Mouse (Mus musculus) limb, embryonic 12.5 days (tissue): ENCODE results near the gene Mbd6. TPM values are rescaled to one million over a fixed set of nuclear protein-coding genes. Genes with fewer than 3 reads are reported as not detected.
A peak's percentile ranks its signal among the peaks of the same experiment; 100 is the strongest.
"Not testable (repeated sequence)": the region's sequence is repeated elsewhere in the genome, so short reads cannot be mapped to it uniquely, and the experiment has no call there.

Experiments
- ATAC-seq: fragments of 200-750 bp; cut with Nextera tagmentation; 2 replicates; pipeline ENCODE4 v1.8.0; 2017; ENCODE audit warnings: low read depth, moderate TSS enrichment; ENCODE audit not compliant: insufficient number of reproducible peaks, insufficient read depth, low FRiP score, low TSS enrichment
- H3K27ac ChIP-seq: fragments of 300-500 bp; sonication (generic); 2 replicates; pipeline ENCODE4 v1.5.1; 2016; ENCODE audit warnings: mild to moderate bottlenecking, moderate library complexity
- H3K27me3 ChIP-seq: fragments of 300-500 bp; sonication (generic); 2 replicates; pipeline ENCODE4 v1.6.1; 2016; ENCODE audit warnings: mild to moderate bottlenecking, moderate library complexity
- H3K36me3 ChIP-seq: fragments of 300-500 bp; sonication (generic); 2 replicates; pipeline ENCODE4 v1.6.1; 2016; ENCODE audit warnings: mild to moderate bottlenecking, moderate library complexity
- H3K4me1 ChIP-seq: fragments of 300-500 bp; sonication (generic); replicated peaks from 2 replicates; pipeline ENCODE4 v1.6.1; 2016
- H3K4me2 ChIP-seq: fragments of 300-500 bp; sonication (generic); 2 replicates; pipeline ENCODE4 v1.6.1; 2016; ENCODE audit warnings: mild to moderate bottlenecking, moderate library complexity
- H3K4me3 ChIP-seq: fragments of 300-500 bp; sonication (generic); replicated peaks from 2 replicates; pipeline ENCODE4 v1.5.1; 2016; ENCODE audit warnings: mild to moderate bottlenecking
- H3K9ac ChIP-seq: fragments of 300-500 bp; sonication (generic); replicated peaks from 2 replicates; pipeline ENCODE4 v1.6.1; 2016; ENCODE audit warnings: mild to moderate bottlenecking, moderate library complexity
- H3K9me3 ChIP-seq: fragments of 300-500 bp; sonication (generic); 2 replicates; pipeline ENCODE4 v1.6.1; 2016; ENCODE audit warnings: mild to moderate bottlenecking, moderate library complexity
- WGBS: fragments of 180-500 bp; shearing (Covaris S2); methylation state at CpG from one replicate; pipeline ENCODE4 v1.1.7; 2016; 5-methylcytosine and 5-hydroxymethylcytosine counted together
- polyA plus RNA-seq: library from polyadenylated mRNA; unstranded; fragments of >200 nt; fragmentation: Nextera tagmentation; extraction: Ambion mirVana; gene quantifications from 2 replicates; pipeline ENCODE4 v1.2.1, GENCODE M21; 2016

The Mbd6 gene
- polyA plus RNA-seq, 1 experiment from 2014 or later = 17.2 TPM

DNA sequence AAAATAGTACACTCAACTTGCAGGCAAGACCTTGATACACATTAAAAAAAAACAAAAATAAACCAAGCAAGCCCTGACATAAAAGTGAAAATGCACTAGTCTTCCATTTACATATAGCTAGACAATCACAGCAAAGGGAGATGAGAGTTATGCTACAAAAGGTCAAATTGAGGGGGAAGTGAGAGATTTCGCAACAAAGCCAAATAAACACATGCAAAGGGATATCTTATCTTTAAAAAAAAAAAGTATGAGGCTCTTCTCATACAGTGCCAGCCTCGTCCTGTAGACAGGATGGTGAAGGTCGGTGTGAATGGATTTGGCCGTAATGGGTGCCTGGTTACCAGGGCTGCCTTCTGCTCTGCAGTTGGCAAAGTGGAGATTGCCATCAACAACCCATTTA lies 24.0 kb upstream of the Mbd6 start:
- no peak overlapping the region for H3K4me2 ChIP-seq
- ATAC-seq = no peak

DNA sequence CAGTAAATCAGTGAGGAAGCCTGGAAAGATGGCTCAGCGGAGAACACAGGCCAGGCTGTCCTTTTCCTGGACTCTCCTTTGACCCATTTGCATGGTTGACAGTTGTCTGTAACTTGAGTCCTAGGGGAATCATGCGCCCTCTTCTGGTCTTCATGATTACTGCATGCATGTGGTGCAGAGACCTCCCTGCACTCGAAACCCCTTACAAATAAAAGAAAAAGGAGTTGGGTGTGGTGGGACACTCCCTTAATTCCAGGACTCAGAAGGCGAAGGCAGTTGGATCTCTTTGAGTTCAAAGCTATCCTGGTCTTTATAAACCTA lies 23.5 kb upstream of the Mbd6 start:
- Histone ChIP-seq H3K27me3 (no peaks in the 10 kb centered on the region), H3K9ac (peak overlapping the region; percentile 79; the same call in 1 of the 2 replicates), H3K27ac (peak overlapping the region; percentile 66), H3K36me3 (peaks cover 27% of the 10 kb centered on the region), H3K9me3 (no peaks in the 10 kb centered on the region), H3K4me3 (peak overlapping the region; percentile 82), H3K4me2 (peak overlapping the region; percentile 73), H3K4me1 (peaks cover 10% of the 10 kb centered on the region)
- WGBS = 1% methylated on average over 4 of the region's 4 CpGs
- peak; percentile 6; the same call in 1 of the 2 replicates for ATAC-seq

More for the DNA sequence above, 24.0 kb upstream of the Mbd6 start:
- 81% methylated on average over 4 of the region's 4 CpGs for WGBS
- Histone ChIP-seq H3K4me1 (peaks cover 10% of the 10 kb centered on the region), H3K27me3 (no peaks in the 10 kb centered on the region), H3K9ac (no peak overlapping the region), H3K4me3 (no peak overlapping the region), H3K27ac (no peak overlapping the region), H3K36me3 (peaks cover 21% of the 10 kb centered on the region), H3K9me3 (no peaks in the 10 kb centered on the region)

- H3K36me3 ChIP-seq = peaks cover 33% of the 10 kb centered on the region
- H3K4me3 ChIP-seq = peak within 1 kb of the TSS; percentile 82
- under 1% methylated on average over 65 of the region's 65 CpGs for WGBS
- peak within 1 kb of the TSS; percentile 79 for H3K9ac ChIP-seq
- peak within 1 kb of the TSS; percentile 80 for H3K27ac ChIP-seq
- peaks cover 10% of the 10 kb centered on the region for H3K4me1 ChIP-seq
- no peaks in the 10 kb centered on the region for H3K27me3 ChIP-seq
- ATAC-seq = peak; percentile 95
- peak within 1 kb of the TSS; percentile 73 for H3K4me2 ChIP-seq
- no peaks in the 10 kb centered on the region for H3K9me3 ChIP-seq
Measured at GRCm38 (mm10) chr10:127311476-127312355, 22.9 kb upstream of the Mbd6 start, which contains the start of gene Mars. Gene Mars, minus strand, starts transcription at chr10:127311786.

DNA sequence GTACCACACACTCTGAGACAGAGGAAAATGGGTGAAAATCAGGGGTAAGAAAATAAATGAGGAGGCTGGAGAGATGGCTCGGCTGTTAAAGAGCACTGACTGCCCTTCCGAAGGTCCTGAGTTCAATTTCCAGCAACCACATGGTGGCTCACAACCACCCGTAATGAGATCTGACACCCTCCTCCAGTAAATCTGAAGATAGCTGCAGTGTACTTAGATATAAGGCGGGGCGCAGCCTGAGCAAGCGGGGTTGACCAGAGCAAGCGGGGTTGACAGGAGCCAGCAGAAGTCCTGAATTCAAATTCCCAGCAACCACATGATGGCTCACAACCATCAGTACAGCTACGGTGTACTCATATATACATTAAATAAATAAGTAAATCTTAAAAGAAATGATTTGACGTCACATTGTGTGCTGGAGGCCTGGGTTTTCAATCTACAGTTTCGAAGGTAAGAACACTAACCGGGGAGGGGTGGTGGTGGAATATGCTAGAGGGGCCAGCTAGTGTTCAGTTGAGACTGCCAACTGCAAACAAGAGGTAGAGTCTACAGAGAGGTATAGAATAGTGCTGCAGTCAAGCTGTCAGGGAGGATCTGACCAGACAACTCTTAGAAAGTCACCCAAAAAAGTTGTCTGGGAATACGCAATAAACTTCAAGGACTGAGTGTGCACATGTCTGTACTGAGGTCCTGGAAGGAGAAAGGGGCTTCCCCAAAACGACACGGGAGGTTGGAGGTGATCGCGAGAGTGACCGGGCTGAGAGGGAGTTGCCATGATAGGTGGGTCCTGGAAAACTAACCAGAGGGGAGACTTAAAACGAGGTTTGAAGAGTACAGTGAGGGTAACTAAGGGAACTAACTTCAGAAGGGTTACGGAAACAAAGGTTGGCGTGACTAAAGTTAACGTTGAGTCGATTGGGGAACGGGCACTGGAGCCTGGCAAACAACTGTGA lies 22.0 kb upstream of the Mbd6 start:
- peak overlapping the region; percentile 73 for H3K4me2 ChIP-seq
- peak overlapping the region; percentile 79 for H3K9ac ChIP-seq
- peak; percentile 40 for ATAC-seq
- H3K4me1 ChIP-seq = peaks cover 10% of the 10 kb centered on the region
- H3K9me3 ChIP-seq = no peaks in the 10 kb centered on the region
- peaks cover 42% of the 10 kb centered on the region for H3K36me3 ChIP-seq
- H3K4me3 ChIP-seq = peak overlapping the region; percentile 82
- peak overlapping the region; percentile 80 for H3K27ac ChIP-seq
- H3K27me3 ChIP-seq = no peaks in the 10 kb centered on the region
- 37% methylated on average over 23 of the region's 23 CpGs for WGBS

- not testable (repeated sequence) for H3K4me1 ChIP-seq, H3K9ac ChIP-seq, H3K27me3 ChIP-seq, H3K9me3 ChIP-seq, H3K4me2 ChIP-seq, ATAC-seq, H3K27ac ChIP-seq, H3K4me3 ChIP-seq
- H3K36me3 ChIP-seq = peaks cover 58% of the 10 kb centered on the region
- WGBS = 87% methylated on average over 3 of the region's 3 CpGs
Measured at GRCm38 (mm10) chr10:127309167-127309566, 20.3 kb upstream of the Mbd6 start.

DNA sequence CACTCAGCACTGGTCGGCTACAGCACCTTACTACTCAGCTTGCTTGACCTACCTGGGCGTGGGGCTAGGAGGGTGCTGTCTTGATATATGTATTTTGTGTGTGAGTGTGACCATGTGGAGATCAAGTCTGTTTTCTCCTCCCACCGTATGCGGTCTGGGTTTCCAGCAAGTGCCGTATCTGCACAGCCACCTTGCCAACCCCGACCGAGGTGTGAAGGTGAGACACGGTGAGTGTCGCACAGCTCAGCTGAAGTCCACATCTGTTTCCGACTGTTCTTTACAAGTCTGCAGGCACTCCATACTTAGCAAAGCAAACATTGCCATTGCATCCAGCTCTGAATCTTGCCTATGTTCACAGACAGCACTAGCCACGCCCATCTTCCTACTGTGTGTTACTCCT lies 14.3 kb upstream of the Mbd6 start:
- H3K4me2 ChIP-seq = no peak overlapping the region
- H3K4me1 ChIP-seq = no peaks in the 10 kb centered on the region
- WGBS = 95% methylated on average over 11 of the region's 11 CpGs
- H3K36me3 ChIP-seq = peaks cover 99% of the 10 kb centered on the region
- H3K4me3 ChIP-seq = no peak overlapping the region
- H3K27me3 ChIP-seq = no peaks in the 10 kb centered on the region
- H3K9me3 ChIP-seq = no peaks in the 10 kb centered on the region
- H3K27ac ChIP-seq = no peak overlapping the region
- peak overlapping the region; percentile 18; the same call in 1 of the 2 replicates for H3K9ac ChIP-seq
- no peak for ATAC-seq

DNA sequence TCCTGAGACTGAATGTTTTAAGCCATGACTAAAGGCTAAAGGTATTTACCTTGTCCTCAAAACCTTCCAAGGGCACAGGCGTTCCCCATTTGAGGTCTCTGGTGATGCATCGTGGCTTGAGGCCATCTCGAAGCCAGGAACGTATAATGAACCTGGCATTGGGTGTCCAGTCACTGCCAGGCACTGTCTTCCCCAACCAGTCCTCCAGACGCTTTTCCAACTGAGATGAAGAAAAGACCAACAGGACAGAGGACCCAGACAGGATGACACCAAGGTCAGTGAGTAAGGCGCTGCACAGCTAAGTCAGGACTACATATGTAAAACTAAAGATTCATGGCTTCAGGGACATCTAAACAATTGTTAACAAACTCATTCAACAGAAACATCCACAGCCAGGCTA lies 11.5 kb upstream of the Mbd6 start:
- no peak overlapping the region for H3K27ac ChIP-seq
- 97% methylated on average over 6 of the region's 6 CpGs for WGBS
- no peaks in the 10 kb centered on the region for H3K27me3 ChIP-seq
- H3K36me3 ChIP-seq = peaks cover 99% of the 10 kb centered on the region
- no peak overlapping the region for H3K4me2 ChIP-seq
- no peaks in the 10 kb centered on the region for H3K9me3 ChIP-seq
- H3K4me1 ChIP-seq = no peaks in the 10 kb centered on the region
- no peak for ATAC-seq
- H3K9ac ChIP-seq = no peak overlapping the region
- no peak overlapping the region for H3K4me3 ChIP-seq

DNA sequence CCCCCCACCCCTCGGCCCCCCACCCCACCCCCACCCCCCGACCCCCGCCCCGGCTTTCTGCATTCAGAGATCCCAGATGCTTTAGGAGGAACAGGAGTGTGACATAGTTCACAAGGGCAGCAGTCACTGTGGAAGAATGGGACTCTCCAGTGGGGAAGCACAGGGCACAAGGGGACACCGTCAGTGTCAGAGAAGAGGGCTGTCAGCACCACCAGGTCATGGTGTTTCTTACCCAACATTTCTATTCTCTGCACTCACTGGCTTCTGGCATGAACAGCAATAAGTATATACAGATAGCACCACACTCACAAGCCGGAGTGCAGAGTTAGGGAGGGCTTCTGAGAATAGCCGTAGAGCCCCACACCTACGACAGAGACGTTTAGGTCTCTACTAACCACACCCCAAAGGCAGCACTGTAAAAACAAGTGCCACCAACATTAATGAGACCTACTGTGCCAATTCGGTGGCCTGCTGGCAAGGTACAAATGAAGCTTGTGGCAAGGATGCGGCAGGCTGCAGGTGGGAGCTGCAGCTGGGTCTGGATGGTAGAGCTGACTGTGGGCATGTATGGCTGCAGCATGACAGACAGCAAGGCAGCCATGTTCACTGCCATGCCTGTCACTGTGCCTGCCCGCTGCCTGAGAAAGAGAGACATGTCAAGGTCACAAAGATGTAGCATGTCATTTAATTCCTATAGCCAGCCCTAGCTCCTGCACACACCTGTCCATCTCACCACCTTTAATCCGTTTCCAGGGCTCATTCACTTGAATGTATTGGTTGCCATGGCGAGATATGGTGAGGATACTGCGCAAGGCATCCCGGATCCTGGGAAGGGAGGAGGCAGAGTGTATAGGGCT lies 8.4 kb upstream of the Mbd6 start:
- Histone ChIP-seq H3K27ac (no peak overlapping the region), H3K36me3 (peaks cover 99% of the 10 kb centered on the region), H3K9ac (no peak overlapping the region), H3K4me3 (no peak overlapping the region), H3K4me2 (no peak overlapping the region), H3K27me3 (no peaks in the 10 kb centered on the region), H3K4me1 (peaks cover 8% of the 10 kb centered on the region), H3K9me3 (no peaks in the 10 kb centered on the region)
- ATAC-seq = no peak
- 93% methylated on average over 16 of the region's 16 CpGs for WGBS

- no peak for ATAC-seq
- H3K27me3 ChIP-seq = no peaks in the 10 kb centered on the region
- no peak overlapping the region for H3K4me2 ChIP-seq
- no peak overlapping the region for H3K4me3 ChIP-seq
- H3K4me1 ChIP-seq = peaks cover 17% of the 10 kb centered on the region
- no peak overlapping the region for H3K27ac ChIP-seq
- H3K36me3 ChIP-seq = peaks cover 92% of the 10 kb centered on the region
- no peak overlapping the region for H3K9ac ChIP-seq
- WGBS = 92% methylated on average over 24 of the region's 24 CpGs
- H3K9me3 ChIP-seq = no peaks in the 10 kb centered on the region
Measured at GRCm38 (mm10) chr10:127295986-127296794, 7.4 kb upstream of the Mbd6 start.

DNA sequence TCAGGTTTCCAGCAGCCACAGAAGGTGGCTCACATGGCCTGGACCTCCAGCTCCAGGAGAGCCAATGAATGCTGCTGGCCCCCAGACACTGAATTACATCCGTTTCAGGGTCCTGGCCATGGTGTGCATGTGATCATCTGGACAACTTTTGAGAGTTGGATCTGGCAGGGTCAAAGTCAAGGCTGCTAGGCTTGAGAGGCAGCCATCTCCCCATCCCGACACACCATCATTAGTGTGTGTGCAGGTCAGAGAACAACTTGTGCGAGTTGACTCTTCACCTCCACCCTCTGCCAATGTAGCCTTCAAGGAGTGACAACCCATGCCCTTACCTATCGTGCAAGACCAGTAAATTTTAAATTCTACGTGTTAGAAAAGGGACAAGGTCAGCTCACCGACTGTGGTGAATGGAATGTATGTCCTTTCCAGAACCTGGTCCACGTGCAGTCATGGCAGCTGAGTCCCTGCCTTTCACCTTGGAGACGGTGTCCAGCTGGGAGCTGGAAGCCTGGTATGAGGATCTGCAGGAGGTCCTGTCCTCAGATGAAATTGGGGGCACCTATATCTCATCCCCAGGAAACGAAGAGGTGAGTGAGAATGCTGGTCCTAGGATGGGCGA lies 6.2 kb upstream of the Mbd6 start:
- peaks cover 17% of the 10 kb centered on the region for H3K4me1 ChIP-seq
- peaks cover 80% of the 10 kb centered on the region for H3K36me3 ChIP-seq
- no peak overlapping the region for H3K4me3 ChIP-seq
- no peaks in the 10 kb centered on the region for H3K9me3 ChIP-seq
- no peak overlapping the region for H3K27ac ChIP-seq
- no peak overlapping the region for H3K9ac ChIP-seq
- 89% methylated on average over 10 of the region's 10 CpGs for WGBS
- no peak for ATAC-seq
- no peaks in the 10 kb centered on the region for H3K27me3 ChIP-seq
- no peak overlapping the region for H3K4me2 ChIP-seq
